Comparison of ENCODE assay signal across 8 mouse cellular contexts in the genomic region with DNA sequence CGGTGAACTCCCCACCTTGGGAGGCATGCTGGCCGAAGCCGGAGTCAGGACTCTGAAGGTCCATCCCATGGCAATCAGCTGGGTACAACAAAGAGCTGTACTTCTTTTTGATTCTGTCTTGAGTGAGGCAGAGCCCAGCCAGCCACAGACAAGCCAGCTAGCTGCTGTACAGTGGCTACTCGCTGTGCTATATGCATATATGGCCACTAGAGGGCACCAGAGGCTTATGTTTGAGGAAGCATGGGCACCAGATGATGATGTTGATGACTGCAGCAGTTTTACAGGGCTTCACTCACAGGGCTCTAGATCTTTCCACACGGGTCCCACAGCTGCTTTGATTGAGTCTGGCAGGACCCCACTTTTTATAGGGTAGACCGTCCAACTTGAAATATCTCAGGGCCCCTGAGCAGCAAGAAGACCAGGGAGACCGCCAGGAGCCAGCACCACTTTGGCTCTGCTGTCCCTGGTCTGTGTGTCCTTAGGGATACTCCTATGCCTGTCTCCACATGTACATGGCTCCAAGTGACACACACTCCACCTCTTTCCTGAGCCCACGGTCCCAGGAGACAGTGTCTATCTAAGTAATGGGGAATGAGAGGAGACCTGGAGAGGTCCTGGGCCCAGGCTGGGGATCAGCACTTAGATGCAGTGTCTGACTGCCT. TPM values are rescaled to one million over a fixed set of nuclear protein-coding genes. Genes with fewer than 3 reads are reported as not detected.
DNase-seq lines count a peak whose midpoint lies in the region; ATAC-seq lines count a peak whose summit lies in the region.

No protein-coding gene starts in this region.

- peak; percentile 77 for ATAC-seq in megakaryocyte-erythroid progenitor cell, adult 5-6 weeks (replicated peaks; ENCODE audit: low FRiP score, low TSS enrichment, poor library complexity, severe bottlenecking)

- peak; percentile 96 for DNase-seq in adipocyte (ENCODE audit: low spot score)
- peak; percentile 73 to 92 for DNase-seq in cerebellum, postnatal 4 days (ENCODE audit: low spot score in 2 of 2)
- peak; percentile 88 for DNase-seq in gastrocnemius, adult 18-20 months (ENCODE audit: low spot score)
- peak; percentile 83 for DNase-seq in hindlimb bud, embryonic 11.5 days (ENCODE audit: extremely low spot score, low read depth, low spot score)
- DNase-seq in left cerebral cortex, adult 18-20 months (ENCODE audit: low spot score in 2 of 2), result peak; percentile 86 to 91
- DNase-seq in right cerebral cortex, postnatal 25 days, result peak; percentile 83
- DNase-seq in urinary bladder, postnatal 25 days (ENCODE audit: low spot score), result peak; percentile 80

RNA-seq across cellular contexts. Expression of a gene that starts 13.0 kb away (rescaled TPM):
- 1 to 10 TPM; 2.4 to 5.9 TPM for total RNA-seq in gastrocnemius, adult 18-20 months (2021)
- 10 to 100 TPM; 44.0 to 49.5 TPM for total RNA-seq in left cerebral cortex, adult 18-20 months (2021)
- total RNA-seq in megakaryocyte-erythroid progenitor cell, adult 5-6 weeks (2014; fragmentation: Nextera tagmentation), result 63.2 and 78.5 TPM in 2 replicates
- 93.7 and 108 TPM in 2 replicates for total RNA-seq in megakaryocyte-erythroid progenitor cell, adult 5-6 weeks (2017)

Comparison
In these comparisons a context has a peak if more than half of its experiments do, and no peak if none do; other contexts are left out.
1. Peak in every context shown above with its lines: DNase-seq and ATAC-seq.
2. RNA of a gene that starts 13.0 kb away (total RNA-seq): 63.2 to 108 TPM in megakaryocyte-erythroid progenitor cell, adult 5-6 weeks and 44.0 to 49.5 TPM in left cerebral cortex, adult 18-20 months; 2.4 to 5.9 TPM in gastrocnemius, adult 18-20 months; every median in the first group is over 4 times any median in the second.